Mouse (Mus musculus): Measurements from ENCODE around the gene Smim24.
A peak's percentile ranks its signal among the peaks of the same experiment; 100 is the strongest.

Gene Smim24

GRCm38 (mm10) chr10:81365672-81366476 is 27.0 kb upstream of the Smim24 start, which contains the start of gene 4930404N11Rik:
4930404N11Rik (minus strand) TSS chr10:81365816.
- no peak for DNase-seq

- no peak for DNase-seq
Observed at GRCm38 (mm10) chr10:81366477-81367206, 26.2 kb upstream of the Smim24 start.

GRCm38 (mm10) chr10:81367207-81367495 is 25.7 kb upstream of the Smim24 start:
- DNase-seq = no peak

GRCm38 (mm10) chr10:81375322-81375721 is 17.5 kb upstream of the Smim24 start:
- no peak for DNase-seq

GRCm38 (mm10) chr10:81376561-81377361 is 16.1 kb upstream of the Smim24 start:
- no peak for DNase-seq

- no peak for DNase-seq
Observed at GRCm38 (mm10) chr10:81377362-81377664, 15.5 kb upstream of the Smim24 start.

- DNase-seq = no peak
Observed at GRCm38 (mm10) chr10:81377793-81378552, 14.9 kb upstream of the Smim24 start, which contains the start of gene Fzr1. Fzr1 (minus strand) TSS chr10:81378516.

- DNase-seq = peak; percentile 100
Observed at GRCm38 (mm10) chr10:81378553-81379182, 14.2 kb upstream of the Smim24 start.

- DNase-seq = no peak
Observed at GRCm38 (mm10) chr10:81379183-81379553, 13.7 kb upstream of the Smim24 start.

GRCm38 (mm10) chr10:81379809-81380378 is 13.0 kb upstream of the Smim24 start:
- no peak for DNase-seq

- no peak for DNase-seq
Observed at GRCm38 (mm10) chr10:81382039-81382438, 10.8 kb upstream of the Smim24 start.

- DNase-seq = peak; percentile 99
Observed at GRCm38 (mm10) chr10:81383802-81384604, 8.8 kb upstream of the Smim24 start, which contains the start of the genes Dohh and Gm48551. Dohh (plus strand) TSS chr10:81384428. Gm48551 (plus strand) TSS chr10:81384466.

GRCm38 (mm10) chr10:81384605-81384982 is 8.3 kb upstream of the Smim24 start:
- peak; percentile 25 for DNase-seq

- DNase-seq = no peak
Observed at GRCm38 (mm10) chr10:81385603-81386306, 7.1 kb upstream of the Smim24 start.

- DNase-seq = no peak
Observed at GRCm38 (mm10) chr10:81387716-81388115, 5.1 kb upstream of the Smim24 start.

GRCm38 (mm10) chr10:81388505-81389055 is 4.3 kb upstream of the Smim24 start, which contains the start of gene Gm48552:
Gm48552 (plus strand) TSS chr10:81389005.
- DNase-seq = no peak

- peak; percentile 66 for DNase-seq
Observed at GRCm38 (mm10) chr10:81389373-81389772, 3.5 kb upstream of the Smim24 start.

- peak; percentile 85 for DNase-seq
Observed at GRCm38 (mm10) chr10:81389801-81390677, 2.8 kb upstream of the Smim24 start.

- DNase-seq = no peak
Observed at GRCm38 (mm10) chr10:81390678-81390965, 2.2 kb upstream of the Smim24 start.

All from kidney, adult 18-20 months (tissue).